Mouse (Mus musculus) MEL (cell line): ENCODE data around the gene Rapgef2. TPM values are rescaled to one million over a fixed set of nuclear protein-coding genes. Genes with fewer than 3 reads are reported as not detected.
A peak's percentile ranks its signal among the peaks of the same experiment; 100 is the strongest.

ENCODE experiments used
- DNase-seq: peaks from one replicate; pipeline ENCODE4 v3.0.0; 2011; ENCODE audit warnings: low read depth, low spot score
- H3K27ac ChIP-seq: 2 replicates; pipeline ENCODE4 v1.5.1; 2012; ENCODE audit warnings: low read depth, mild to moderate bottlenecking, control low read depth, low read length, moderate library complexity; ENCODE audit not compliant: control insufficient read depth
- H3K27me3 ChIP-seq, 2 experiments: fragments of 150-350 bp in 1 of 2; sonication (generic) in 1 of 2; 2 replicates each; pipeline ENCODE4 v1.6.1; 2012; ENCODE audit warnings: low read length in 2 of 2, mild to moderate bottlenecking in 2 of 2, improper control_type of control experiment in 1 of 2, moderate library complexity in 1 of 2; ENCODE audit not compliant: insufficient read depth in 2 of 2, control insufficient read depth in 1 of 2
- H3K36me3 ChIP-seq, 2 experiments: 2 replicates each; pipeline ENCODE4 v1.6.1; 2012 to 2014; ENCODE audit warnings: low read length in 2 of 2, improper control_type of control experiment in 1 of 2, inconsistent platforms in 1 of 2, mild to moderate bottlenecking in 1 of 2; ENCODE audit not compliant: insufficient read depth in 2 of 2, control insufficient read depth in 1 of 2
- H3K4me1 ChIP-seq, 2 experiments: fragments of 150-350 bp in 1 of 2; sonication (generic) in 1 of 2; 2 replicates each; pipeline ENCODE4 v1.6.1; 2012; ENCODE audit warnings: low read length in 2 of 2, improper control_type of control experiment in 1 of 2, mild to moderate bottlenecking in 1 of 2; ENCODE audit not compliant: insufficient read depth in 2 of 2, control insufficient read depth in 1 of 2
- H3K4me3 ChIP-seq, 2 experiments: fragments of 150-350 bp in 1 of 2; sonication (generic) in 1 of 2; 2 replicates each; pipeline ENCODE4 v1.5.1; 2012; ENCODE audit warnings: low read depth in 2 of 2, low read length in 2 of 2, mild to moderate bottlenecking in 2 of 2, moderate library complexity in 2 of 2, control low read depth in 1 of 2, improper control_type of control experiment in 1 of 2; ENCODE audit not compliant: control insufficient read depth in 1 of 2, insufficient read depth in 1 of 2
- H3K79me2 ChIP-seq: 2 replicates; pipeline ENCODE4 v1.6.1; 2012; ENCODE audit warnings: mild to moderate bottlenecking, low read length, moderate library complexity; ENCODE audit not compliant: control insufficient read depth, poor library complexity, insufficient read depth
- H3K9ac ChIP-seq: 2 replicates; pipeline ENCODE4 v1.6.1; 2012; ENCODE audit warnings: low read depth, mild to moderate bottlenecking, control low read depth, low read length, moderate library complexity; ENCODE audit not compliant: control insufficient read depth, poor library complexity, severe bottlenecking
- H3K9me3 ChIP-seq: fragments of 150-350 bp; sonication (generic); replicated peaks from 2 replicates; pipeline ENCODE4 v1.6.1; 2012; ENCODE audit warnings: mild to moderate bottlenecking, low read length, improper control_type of control experiment, moderate library complexity; ENCODE audit not compliant: insufficient read depth
- CHD1 ChIP-seq: IDR thresholded peaks from 2 replicates; pipeline ENCODE4 v1.6.1; 2012; ENCODE audit warnings: low read depth, mild to moderate bottlenecking, inconsistent platforms, low read length, improper control_type of control experiment
- CTCF ChIP-seq, 3 experiments: IDR thresholded peaks in 2 of 3; conservative IDR thresholded peaks in 1 of 3; 2 replicates each; pipeline ENCODE4 v1.5.1; 2011 to 2012; ENCODE audit warnings: low read length in 3 of 3, low read depth in 2 of 3, mild to moderate bottlenecking in 2 of 3, improper control_type of control experiment in 1 of 3, inconsistent platforms in 1 of 3, mixed read lengths in 1 of 3, moderate library complexity in 1 of 3; ENCODE audit not compliant: control insufficient read depth in 1 of 3, insufficient read depth in 1 of 3, poor library complexity in 1 of 3, severe bottlenecking in 1 of 3
- ELF1 ChIP-seq: IDR thresholded peaks from 2 replicates; pipeline ENCODE4 v1.6.1; 2014; ENCODE audit warnings: low read depth, mild to moderate bottlenecking, inconsistent platforms, low read length, improper control_type of control experiment, moderate library complexity
- ETS1 ChIP-seq: IDR thresholded peaks from 2 replicates; pipeline ENCODE4 v1.6.1; 2012; ENCODE audit warnings: low read depth, mild to moderate bottlenecking, inconsistent platforms, low read length, improper control_type of control experiment, moderate library complexity
- MAFK ChIP-seq: IDR thresholded peaks from 2 replicates; pipeline ENCODE4 v1.6.1; 2011; ENCODE audit warnings: low read depth, mild to moderate bottlenecking, low read length, improper control_type of control experiment, borderline replicate concordance
- MAX ChIP-seq: IDR thresholded peaks from 2 replicates; pipeline ENCODE4 v1.6.1; 2011; ENCODE audit warnings: low read length, improper control_type of control experiment
- MEF2A ChIP-seq: IDR thresholded peaks from 2 replicates; pipeline ENCODE4 v1.6.1; 2014; ENCODE audit warnings: low read depth, mild to moderate bottlenecking, inconsistent platforms, low read length, improper control_type of control experiment; ENCODE audit not compliant: poor library complexity, insufficient replicate concordance, severe bottlenecking; ENCODE audit errors: extremely low read depth
- NELFE ChIP-seq: IDR thresholded peaks from 2 replicates; pipeline ENCODE4 v1.6.1; 2011; ENCODE audit warnings: low read depth, low read length, improper control_type of control experiment
- NRF1 ChIP-seq: IDR thresholded peaks from 2 replicates; pipeline ENCODE4 v1.6.1; 2014; ENCODE audit warnings: low read depth, mild to moderate bottlenecking, inconsistent platforms, low read length, improper control_type of control experiment, moderate library complexity; ENCODE audit not compliant: poor library complexity, insufficient read depth, severe bottlenecking
- POLR2A ChIP-seq, 2 experiments: IDR thresholded peaks; 2 replicates each; pipeline ENCODE4 v1.6.1; 2011 to 2012; ENCODE audit warnings: low read length in 2 of 2, mild to moderate bottlenecking in 2 of 2, control low read depth in 1 of 2, improper control_type of control experiment in 1 of 2, low read depth in 1 of 2, moderate library complexity in 1 of 2; ENCODE audit not compliant: control insufficient read depth in 1 of 2, insufficient read depth in 1 of 2, poor library complexity in 1 of 2
- RAD21 ChIP-seq: IDR thresholded peaks from 2 replicates; pipeline ENCODE4 v1.6.1; 2011; ENCODE audit warnings: mild to moderate bottlenecking, low read depth, low read length, improper control_type of control experiment
- SMC3 ChIP-seq: IDR thresholded peaks from 2 replicates; pipeline ENCODE4 v1.6.1; 2011; ENCODE audit warnings: low read depth, low read length, improper control_type of control experiment
- USF1 ChIP-seq: IDR thresholded peaks from 2 replicates; pipeline ENCODE4 v1.6.1; 2014; ENCODE audit warnings: low read depth, mild to moderate bottlenecking, inconsistent platforms, low read length, improper control_type of control experiment, moderate library complexity
- USF2 ChIP-seq, 2 experiments: IDR thresholded peaks; 2 replicates each; pipeline ENCODE4 v1.6.1; 2011 to 2012; ENCODE audit warnings: improper control_type of control experiment in 2 of 2, low read length in 2 of 2, borderline replicate concordance in 1 of 2, inconsistent platforms in 1 of 2, low read depth in 1 of 2, mild to moderate bottlenecking in 1 of 2; ENCODE audit not compliant: insufficient read depth in 1 of 2
- ZC3H11A ChIP-seq: IDR thresholded peaks from 2 replicates; pipeline ENCODE4 v1.6.1; 2012; ENCODE audit warnings: low read depth, mild to moderate bottlenecking, inconsistent platforms, low read length, improper control_type of control experiment
- ZKSCAN1 ChIP-seq: IDR thresholded peaks from 2 replicates; pipeline ENCODE4 v1.6.1; 2012; ENCODE audit warnings: low read depth, mild to moderate bottlenecking, inconsistent platforms, low read length, improper control_type of control experiment, moderate library complexity
- polyA plus RNA-seq, 2 experiments: library from polyadenylated mRNA; stranded (reverse) in 1 of 2; unstranded in 1 of 2; fragments of >175 nt in 1 of 2; fragments of >200 nt in 1 of 2; gene quantifications; 2 replicates each; pipeline versions ENCODE4 v1.2.1 to v1.2.4; 2012; ENCODE audit warnings: low replicate concordance in 2 of 2, low read depth in 1 of 2; ENCODE audit not compliant: insufficient read length in 2 of 2, insufficient read depth in 1 of 2, missing spikeins in 1 of 2
- total RNA-seq: library from RNA; depleted of rRNA; stranded (reverse); fragments of 300-350 nt; gene quantifications from 2 replicates; pipeline ENCODE4 v1.2.3, GENCODE M21; 2012

Gene Rapgef2
- total and polyA plus RNA-seq, 3 experiments = 4.2 to 4.6 TPM; not detected in 1

DNA sequence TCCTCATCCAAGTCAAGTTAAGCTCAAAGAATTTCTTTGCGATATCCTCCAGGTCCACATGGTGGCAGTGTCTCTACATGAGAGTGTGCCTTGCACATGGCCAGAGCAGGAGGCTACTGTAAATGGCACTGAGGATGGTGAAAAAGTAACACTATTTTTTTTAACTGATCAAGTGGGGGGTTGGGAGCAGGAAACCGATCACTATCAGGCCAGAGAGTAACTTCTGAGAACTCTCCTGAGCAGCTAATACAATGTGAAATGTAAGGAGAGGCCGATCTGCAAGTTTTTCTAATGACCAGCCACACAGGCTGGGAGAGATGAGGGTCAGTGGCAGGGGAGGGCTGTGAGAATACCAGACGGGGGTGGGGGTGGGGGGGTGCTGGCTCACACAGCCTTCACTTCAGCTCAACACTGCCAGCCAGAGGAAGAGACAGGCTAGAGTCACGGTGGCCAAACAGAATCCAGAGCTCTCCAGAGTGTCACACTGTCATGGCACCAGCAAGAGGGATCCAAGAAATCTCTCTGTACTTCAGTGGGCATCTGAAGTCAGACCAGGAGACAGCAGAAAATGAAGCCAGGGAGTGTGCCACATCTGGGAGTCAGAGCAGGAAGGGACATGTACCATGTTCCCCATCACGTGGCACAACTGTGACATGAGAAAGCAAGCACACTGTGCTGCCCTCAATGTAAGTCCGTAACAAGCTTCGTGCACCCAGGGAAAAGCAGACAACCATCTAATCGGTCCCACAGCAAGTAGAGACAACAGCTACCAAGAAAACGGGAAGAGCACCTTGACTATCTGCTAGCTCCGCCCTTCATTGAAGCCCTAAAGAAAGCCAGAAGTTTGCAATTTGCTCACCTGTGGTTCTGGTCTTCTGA lies 83.8 kb downstream of the Rapgef2 start (continued):
- TF ChIP-seq USF2 (IDR thresholded peaks at IDR 0.05; ENCODE audit: borderline replicate concordance in 1 of 2, insufficient read depth in 1 of 2, low read depth in 1 of 2, low read length in 2 of 2) (0 out of 4 replicates have a peak, but pooled peaks of 1 of the 2 experiments have one; percentile 36), MAFK (no peak), USF1 (peak; percentile 84), NELFE (no peak; the same call in 1 of the 2 replicates), NRF1 (no peak), ELF1 (no peak), ETS1 (peak; percentile 21; the same call in 1 of the 2 replicates), CHD1 (no peak), POLR2A (IDR thresholded peaks at IDR 0.05; ENCODE audit: control insufficient read depth in 1 of 2, insufficient read depth in 1 of 2, low read depth in 1 of 2, low read length in 2 of 2, poor library complexity in 1 of 2) (no peak), MAX (peak; percentile 92), MEF2A (no peak), CTCF (IDR thresholded peaks at IDR 0.05 in 2 of 3, conservative IDR thresholded peaks at IDR 0.05 in 1 of 3; ENCODE audit: control insufficient read depth in 1 of 3, insufficient read depth in 1 of 3, low read depth in 2 of 3, low read length in 3 of 3, poor library complexity in 1 of 3, severe bottlenecking in 1 of 3) (peak; percentile 79 to 94 (median 88)), RAD21 (peak; percentile 94)

DNA sequence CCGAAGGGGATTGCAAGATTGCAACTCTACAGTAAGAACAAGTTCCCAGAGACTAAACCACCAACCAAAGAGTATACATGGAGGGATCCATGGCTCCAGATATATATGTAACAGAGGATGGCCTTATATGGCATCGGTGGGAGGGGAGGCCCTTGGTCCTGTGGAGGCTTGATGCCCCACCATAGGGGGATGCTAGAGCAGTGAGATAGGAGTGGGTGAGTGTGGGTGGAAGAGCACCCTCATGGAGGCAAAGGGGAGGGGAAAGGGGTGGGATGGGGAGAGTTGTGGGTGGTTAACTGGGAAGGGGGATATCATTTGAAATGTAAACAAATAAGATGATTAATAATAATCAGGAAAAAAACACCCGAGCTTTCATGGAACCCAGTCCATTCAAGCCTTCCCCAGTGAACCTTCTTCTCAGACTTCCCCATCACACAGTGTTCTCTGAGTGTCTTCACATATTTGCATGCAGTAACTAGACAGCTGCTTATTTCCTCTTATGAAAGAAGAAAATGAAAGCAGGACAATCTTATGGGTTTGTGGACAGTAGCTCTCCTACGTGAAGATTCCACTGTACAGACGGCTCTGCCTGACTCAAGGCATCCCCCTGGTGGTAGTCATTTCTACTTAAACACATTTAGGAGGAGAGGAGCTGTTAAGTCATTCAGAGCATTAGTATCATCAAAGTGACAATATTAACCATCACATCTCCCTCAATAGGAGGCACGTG lies 89.4 kb downstream of the Rapgef2 start:
- Histone ChIP-seq H3K9ac (no peak overlapping the region), H3K79me2 (no peaks in the 10 kb centered on the region), H3K27ac (no peak overlapping the region), H3K4me1 (no peaks in the 10 kb centered on the region), H3K36me3 (no peaks in the 10 kb centered on the region), H3K9me3 (no peaks in the 10 kb centered on the region), H3K4me3 (no peak overlapping the region), H3K27me3 (no peaks in the 10 kb centered on the region)
- DNase-seq = peak; percentile 85
- TF ChIP-seq MEF2A (no peak), CTCF (IDR thresholded peaks at IDR 0.05 in 2 of 3, conservative IDR thresholded peaks at IDR 0.05 in 1 of 3; ENCODE audit: control insufficient read depth in 1 of 3, insufficient read depth in 1 of 3, low read depth in 2 of 3, low read length in 3 of 3, poor library complexity in 1 of 3, severe bottlenecking in 1 of 3) (peak; percentile 53 to 94 (median 68)), RAD21 (peak; percentile 89), ZC3H11A (peak; percentile 94), ZKSCAN1 (no peak), SMC3 (peak; percentile 100)
